Mouse (Mus musculus): ENCODE data around the gene Capza1.

DNA sequence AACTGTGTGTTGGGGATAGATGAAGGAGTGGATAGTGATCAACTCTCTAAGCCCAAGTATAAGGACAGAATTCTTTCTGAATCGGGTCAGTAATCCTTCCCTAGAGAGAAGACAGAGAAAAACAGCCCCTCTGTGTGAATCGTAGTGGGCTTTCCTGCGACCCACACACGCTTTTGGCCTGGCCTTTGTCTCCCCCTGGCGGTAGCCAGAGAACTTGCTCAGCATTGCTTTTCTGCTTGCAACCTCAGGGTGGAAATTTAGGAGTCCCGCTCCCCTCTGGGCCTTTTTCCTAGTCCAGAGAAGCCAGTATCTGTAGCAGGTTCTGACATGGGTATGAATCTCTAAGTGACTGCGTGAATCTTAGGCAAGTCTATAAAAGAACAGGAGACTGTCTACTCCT is 84.4 kb downstream of the Capza1 start:
- no peak for TF ChIP-seq CEBPB (IDR thresholded peaks at IDR 0.05; ENCODE audit: insufficient read depth, poor library complexity, severe bottlenecking)
- TF ChIP-seq POLR2A (IDR thresholded peaks at IDR 0.05; ENCODE audit: insufficient read length, low read depth), result no peak
- TF ChIP-seq E2F4 (IDR thresholded peaks at IDR 0.05; ENCODE audit: insufficient read depth), result no peak
- no peak for TF ChIP-seq MYOD1 (IDR thresholded peaks at IDR 0.05; ENCODE audit: control insufficient read depth in 1 of 3, insufficient read length in 2 of 3, low read depth in 2 of 3)
- TF ChIP-seq POLR2AphosphoS2 (IDR thresholded peaks at IDR 0.05; ENCODE audit: insufficient read length, low read depth), result no peak
- TF ChIP-seq USF1 (IDR thresholded peaks at IDR 0.05; ENCODE audit: low read depth), result no peak
- no peak for TF ChIP-seq TCF12 (IDR thresholded peaks at IDR 0.05; ENCODE audit: insufficient read depth, poor library complexity, severe bottlenecking)
- no peak for TF ChIP-seq MAX (IDR thresholded peaks at IDR 0.05; ENCODE audit: low read depth)
- TF ChIP-seq MYOG (IDR thresholded peaks at IDR 0.05; ENCODE audit: control insufficient read depth in 1 of 3, insufficient read depth in 1 of 3, insufficient read length in 2 of 3, low read depth in 2 of 3), result no peak
- TF ChIP-seq SRF (IDR thresholded peaks at IDR 0.05; ENCODE audit: control insufficient read depth, insufficient read length, low read depth), result no peak

Measured in myocyte (in vitro differentiated cells).